Mouse (Mus musculus): ENCODE results near the gene Iars.

- TF ChIP-seq POLR2A (IDR thresholded peaks at IDR 0.05; ENCODE audit: low read depth, low read length): no peak
- no peak for TF ChIP-seq CTCF (IDR thresholded peaks at IDR 0.05; ENCODE audit: extremely low read depth, insufficient read length, insufficient replicate concordance, low read depth, low read length)
Measured at GRCm38 (mm10) chr13:49741285-49742040, 59.6 kb downstream of the Iars start.

Measured in small intestine, adult 2 months (tissue).